Mouse (Mus musculus) erythroid progenitor cell, adult 5-6 weeks (primary cell): ENCODE measurements around the gene Mtf1. TPM values are rescaled to one million over a fixed set of nuclear protein-coding genes. Genes with fewer than 3 reads are reported as not detected.

Experiments used
- ATAC-seq: replicated peaks from 2 replicates; pipeline ENCODE4 v1.8.0; 2016; ENCODE audit warnings: moderate number of reproducible peaks, mild to moderate bottlenecking, moderate TSS enrichment, inconsistent platforms; ENCODE audit not compliant: poor library complexity, low FRiP score, severe bottlenecking
- total RNA-seq, 2 experiments: library from RNA; stranded (forward) in 1 of 2; stranded (reverse) in 1 of 2; fragments of 150-400 nt in 1 of 2; fragments of 186-747, 209-891 nt in 1 of 2; gene quantifications; 2 replicates each; pipeline versions ENCODE4 v1.2.3 to v1.2.4; 2015 to 2017; ENCODE audit warnings: low replicate concordance in 2 of 2

Mtf1 gene
- total RNA-seq (2015; ENCODE audit: low replicate concordance) (8.6 and 21.4 TPM in 2 replicates), total RNA-seq (2017; ENCODE audit: low replicate concordance) (7.0 and 25.2 TPM in 2 replicates)

- ATAC-seq, result peak; percentile 83
Observed at GRCm38 (mm10) chr4:124801552-124802308, at the start of gene Mtf1. Gene Mtf1, plus strand, starts transcription at chr4:124802104.

- peak; percentile 77 for ATAC-seq
Observed at GRCm38 (mm10) chr4:124752281-124753199, 49.4 kb upstream of the Mtf1 start.

GRCm38 (mm10) chr4:124755526-124755925, 46.4 kb upstream of the Mtf1 start:
- no peak for ATAC-seq

- no peak for ATAC-seq
Observed at GRCm38 (mm10) chr4:124759305-124759811, 42.5 kb upstream of the Mtf1 start.

- no peak for ATAC-seq
Observed at GRCm38 (mm10) chr4:124761201-124761600, 40.7 kb upstream of the Mtf1 start.

- ATAC-seq, result no peak
Observed at GRCm38 (mm10) chr4:124762858-124763452, 38.9 kb upstream of the Mtf1 start.

GRCm38 (mm10) chr4:124765802-124766565, 35.9 kb upstream of the Mtf1 start:
- ATAC-seq, result no peak

- ATAC-seq, result no peak
Observed at GRCm38 (mm10) chr4:124766566-124766940, 35.4 kb upstream of the Mtf1 start.

- peak; percentile 78 for ATAC-seq
Observed at GRCm38 (mm10) chr4:124768963-124769591, 32.8 kb upstream of the Mtf1 start.

- no peak for ATAC-seq
Observed at GRCm38 (mm10) chr4:124770624-124771023, 31.3 kb upstream of the Mtf1 start.

- ATAC-seq, result no peak
Observed at GRCm38 (mm10) chr4:124772125-124772524, 29.8 kb upstream of the Mtf1 start.

- no peak for ATAC-seq
Observed at GRCm38 (mm10) chr4:124773449-124773848, 28.5 kb upstream of the Mtf1 start.

GRCm38 (mm10) chr4:124773995-124774394, 27.9 kb upstream of the Mtf1 start:
- ATAC-seq, result peak; percentile 51

- peak; percentile 95 for ATAC-seq
Observed at GRCm38 (mm10) chr4:124774429-124774828, 27.5 kb upstream of the Mtf1 start.

- ATAC-seq, result no peak
Observed at GRCm38 (mm10) chr4:124781361-124781760, 20.5 kb upstream of the Mtf1 start.

GRCm38 (mm10) chr4:124782395-124782794, 19.5 kb upstream of the Mtf1 start:
- ATAC-seq, result no peak

GRCm38 (mm10) chr4:124783937-124784336, 18.0 kb upstream of the Mtf1 start:
- no peak for ATAC-seq

- no peak for ATAC-seq
Observed at GRCm38 (mm10) chr4:124790013-124790412, 11.9 kb upstream of the Mtf1 start.

- ATAC-seq, result no peak
Observed at GRCm38 (mm10) chr4:124792114-124792513, 9.8 kb upstream of the Mtf1 start.
